18 mouse cellular contexts compared by ENCODE assay signal in genomic region chr16:33760542-33760941, GRCm38 (mm10). TPM values are rescaled to one million over a fixed set of nuclear protein-coding genes. Genes with fewer than 3 reads are reported as not detected.
DNase-seq lines count a peak whose midpoint lies in the region; ATAC-seq and TF ChIP-seq lines count a peak whose summit lies in the region.
"Had no signal": no experiment of that assay in that cellular context is flagged by ENCODE, and none has a peak within 500 bp of the region (broad histone marks: within the 10 kb centered on the region; RNA-seq: fewer than 3 reads in every experiment).

No protein-coding gene starts in this region.

- no peaks in the 10 kb centered on the region for H3K27me3 ChIP-seq in hindbrain, embryonic 13.5 days
- H3K27me3 ChIP-seq in hindbrain, postnatal 0 days (ENCODE audit: insufficient read depth, low read length), result no peaks in the 10 kb centered on the region
- H3K27me3 ChIP-seq in ES-Bruce4 (ENCODE audit: control insufficient read depth, insufficient read depth, low read length, poor library complexity, severe bottlenecking), result no peaks in the 10 kb centered on the region
- H3K27me3 ChIP-seq in hindbrain, embryonic 15.5 days, result no peaks in the 10 kb centered on the region
- H3K27me3 ChIP-seq in midbrain, embryonic 14.5 days (ENCODE audit: control insufficient read depth, insufficient read depth, low read length), result no peaks in the 10 kb centered on the region
- H3K27me3 ChIP-seq: embryonic facial prominence, embryonic 12.5 days; heart, embryonic 13.5 days had no signal

- TF ChIP-seq POLR2A in ES-Bruce4 (IDR thresholded peaks at IDR 0.05; ENCODE audit: insufficient read depth, low read length), result no peak

- H3K9ac ChIP-seq in hindbrain, embryonic 13.5 days, result no peak overlapping the region
- H3K9ac ChIP-seq in hindbrain, postnatal 0 days (replicated peaks; ENCODE audit: low read length), result no peak overlapping the region
- no peak overlapping the region; the same call in 1 of the 2 replicates for H3K9ac ChIP-seq in ES-Bruce4 (ENCODE audit: low read depth, poor library complexity, severe bottlenecking)
- no peak overlapping the region for H3K9ac ChIP-seq in hindbrain, embryonic 15.5 days
- no peak overlapping the region for H3K9ac ChIP-seq in midbrain, embryonic 14.5 days (replicated peaks; ENCODE audit: low read length)
- H3K9ac ChIP-seq: embryonic facial prominence, embryonic 12.5 days; forebrain, postnatal 0 days; heart, embryonic 13.5 days had no signal

- H3K4me3 ChIP-seq in hindbrain, embryonic 13.5 days, result no peak overlapping the region
- H3K4me3 ChIP-seq in hindbrain, postnatal 0 days (ENCODE audit: low read length), result no peak overlapping the region
- no peak overlapping the region for H3K4me3 ChIP-seq in ES-Bruce4 (ENCODE audit: low read depth, low read length)
- H3K4me3 ChIP-seq in hindbrain, embryonic 15.5 days, result no peak overlapping the region
- no peak overlapping the region for H3K4me3 ChIP-seq in midbrain, embryonic 14.5 days (replicated peaks; ENCODE audit: low read depth, low read length)
- H3K4me3 ChIP-seq: embryonic facial prominence, embryonic 12.5 days; heart, embryonic 13.5 days had no signal

- no peak for TF ChIP-seq CTCF in hindbrain, postnatal 0 days (IDR thresholded peaks at IDR 0.05; ENCODE audit: low read depth)
- TF ChIP-seq CTCF in ES-Bruce4 (IDR thresholded peaks at IDR 0.05; ENCODE audit: low read depth, low read length), result no peak

- 32% methylated on average over 5 of the region's 5 CpGs for WGBS in hindbrain, embryonic 13.5 days
- WGBS in hindbrain, postnatal 0 days, result 32% methylated on average over 5 of the region's 5 CpGs
- WGBS in hindbrain, embryonic 15.5 days, result 43% methylated on average over 5 of the region's 5 CpGs
- 33% methylated on average over 5 of the region's 5 CpGs for WGBS in midbrain, embryonic 14.5 days

- no peak for ATAC-seq in hindbrain, embryonic 13.5 days (ENCODE audit: low FRiP score)
- no peak for ATAC-seq in hindbrain, postnatal 0 days
- ATAC-seq in hindbrain, embryonic 15.5 days (ENCODE audit: low FRiP score, low read depth), result no peak
- no peak for ATAC-seq in midbrain, embryonic 14.5 days (ENCODE audit: low FRiP score, low TSS enrichment)
- ATAC-seq in CD4-positive, CD25-positive, alpha-beta regulatory T cell, adult 4 months, result no peak
- ATAC-seq in megakaryocyte-erythroid progenitor cell, adult 5-6 weeks (replicated peaks; ENCODE audit: low FRiP score, low TSS enrichment, poor library complexity, severe bottlenecking), result no peak
- ATAC-seq: forebrain, postnatal 0 days had no signal

- H3K9me3 ChIP-seq in hindbrain, embryonic 13.5 days, result no peaks in the 10 kb centered on the region
- no peaks in the 10 kb centered on the region for H3K9me3 ChIP-seq in hindbrain, postnatal 0 days (ENCODE audit: low read length)
- no peaks in the 10 kb centered on the region for H3K9me3 ChIP-seq in ES-Bruce4 (replicated peaks; ENCODE audit: control insufficient read depth, insufficient read depth, low read length, poor library complexity, severe bottlenecking)
- no peaks in the 10 kb centered on the region for H3K9me3 ChIP-seq in hindbrain, embryonic 15.5 days
- no peaks in the 10 kb centered on the region for H3K9me3 ChIP-seq in midbrain, embryonic 14.5 days (ENCODE audit: control insufficient read depth, low read length)
- H3K9me3 ChIP-seq: embryonic facial prominence, embryonic 12.5 days; heart, embryonic 13.5 days had no signal

- H3K4me1 ChIP-seq in hindbrain, embryonic 13.5 days (replicated peaks), result peaks cover 12% of the 10 kb centered on the region
- no peaks in the 10 kb centered on the region for H3K4me1 ChIP-seq in hindbrain, postnatal 0 days (ENCODE audit: insufficient read depth, low read length)
- peaks cover 2% of the 10 kb centered on the region for H3K4me1 ChIP-seq in ES-Bruce4 (ENCODE audit: control insufficient read depth, insufficient read depth, low read length)
- peaks cover 10% of the 10 kb centered on the region for H3K4me1 ChIP-seq in hindbrain, embryonic 15.5 days (replicated peaks)
- peaks cover 12% of the 10 kb centered on the region for H3K4me1 ChIP-seq in midbrain, embryonic 14.5 days (ENCODE audit: control insufficient read depth, insufficient read depth, low read length)

- no peaks in the 10 kb centered on the region for H3K36me3 ChIP-seq in hindbrain, embryonic 13.5 days
- peaks cover 8% of the 10 kb centered on the region; the same call in 1 of the 2 replicates for H3K36me3 ChIP-seq in hindbrain, postnatal 0 days (ENCODE audit: insufficient read depth, low read length)
- no peaks in the 10 kb centered on the region for H3K36me3 ChIP-seq in ES-Bruce4 (ENCODE audit: control insufficient read depth, insufficient read depth, low read length, poor library complexity, severe bottlenecking)
- H3K36me3 ChIP-seq in hindbrain, embryonic 15.5 days, result no peaks in the 10 kb centered on the region
- no peaks in the 10 kb centered on the region for H3K36me3 ChIP-seq in midbrain, embryonic 14.5 days (ENCODE audit: control insufficient read depth, insufficient read depth, low read length)

- peak overlapping the region; percentile 3; the same call in 1 of the 2 replicates for H3K4me2 ChIP-seq in hindbrain, embryonic 13.5 days
- no peak overlapping the region for H3K4me2 ChIP-seq in hindbrain, postnatal 0 days (ENCODE audit: low read depth, low read length)
- H3K4me2 ChIP-seq in hindbrain, embryonic 15.5 days, result peak overlapping the region; percentile 21
- H3K4me2 ChIP-seq in midbrain, embryonic 14.5 days (ENCODE audit: low read length), result peak overlapping the region; percentile 25
- H3K4me2 ChIP-seq: embryonic facial prominence, embryonic 12.5 days; heart, embryonic 13.5 days had no signal

- no peak overlapping the region for H3K27ac ChIP-seq in hindbrain, embryonic 13.5 days
- no peak overlapping the region for H3K27ac ChIP-seq in hindbrain, postnatal 0 days
- peak overlapping the region; percentile 68; the same call in 1 of the 2 replicates for H3K27ac ChIP-seq in ES-Bruce4 (ENCODE audit: insufficient read depth, low read length)
- no peak overlapping the region for H3K27ac ChIP-seq in hindbrain, embryonic 15.5 days (replicated peaks)
- no peak overlapping the region for H3K27ac ChIP-seq in midbrain, embryonic 14.5 days (replicated peaks; ENCODE audit: low read depth, low read length)
- H3K27ac ChIP-seq: embryonic facial prominence, embryonic 12.5 days; heart, embryonic 13.5 days had no signal

- DNase-seq in hindbrain, postnatal 0 days (ENCODE audit: low spot score), result no peak
- no peak for DNase-seq in midbrain, embryonic 14.5 days
- DNase-seq in left cerebral cortex, adult 11 months (ENCODE audit: low spot score), result no peak
- DNase-seq: adrenal gland, adult 2 months; cerebellum, adult 2 months; cerebellum, postnatal 25 days; forebrain, postnatal 0 days; gastrocnemius, postnatal 25 days; heart, adult 18-20 months; lung, postnatal 4 days had no signal

- TF ChIP-seq EP300 in ES-Bruce4 (IDR thresholded peaks at IDR 0.05; ENCODE audit: insufficient read depth, low read depth, low read length), result peak; percentile 80

RNA-seq across cellular contexts. Expression of gene Muc13, which starts 33.3 kb away (rescaled TPM):
- not detected in 2 replicates for polyA plus RNA-seq in hindbrain, embryonic 13.5 days (2015; fragmentation: Nextera tagmentation; extraction: Ambion mirVana)
- not detected in 2 replicates for total RNA-seq in hindbrain, postnatal 0 days (2014; rRNA removed)
- 0.06 TPM in 1 of 2 replicates, not detected in the other for polyA plus RNA-seq in hindbrain, postnatal 0 days (2015; fragmentation: Nextera tagmentation; extraction: Ambion mirVana)
- polyA plus RNA-seq in ES-Bruce4 (2011; ENCODE audit: insufficient read depth, insufficient read length, low read depth, missing spikeins), result not detected in 2 replicates
- polyA plus RNA-seq in hindbrain, embryonic 15.5 days (2015; fragmentation: Nextera tagmentation; extraction: Ambion mirVana), result 0.05 TPM in 1 of 2 replicates, not detected in the other
- not detected in 2 replicates for polyA plus RNA-seq in midbrain, embryonic 14.5 days (2014; fragmentation: Nextera tagmentation; extraction: Ambion mirVana)
- under 1 TPM in 1 of 2 experiments, not detected in 1; 0.33 TPM for polyA plus RNA-seq in CD4-positive, CD25-positive, alpha-beta regulatory T cell, adult 4 months (2017; shearing (Covaris generic))
- 55.5 and 80.6 TPM in 2 replicates for total RNA-seq in megakaryocyte-erythroid progenitor cell, adult 5-6 weeks (2014; fragmentation: Nextera tagmentation)
- 66.2 and 172 TPM in 2 replicates for total RNA-seq in megakaryocyte-erythroid progenitor cell, adult 5-6 weeks (2017)
- total RNA-seq: adrenal gland, adult 2 months; forebrain, postnatal 0 days; gastrocnemius, postnatal 25 days; heart, adult 18-20 months; liver, adult 2 months had no signal
- polyA plus RNA-seq: forebrain, postnatal 0 days had no signal
